Mouse (Mus musculus) cerebellum, adult 18-20 months (tissue): ENCODE data around the gene Kctd21.

Experiments used
- DNase-seq, 2 experiments: peaks; one replicate each; pipeline ENCODE4 v3.0.0; 2021

Kctd21 gene

DNA sequence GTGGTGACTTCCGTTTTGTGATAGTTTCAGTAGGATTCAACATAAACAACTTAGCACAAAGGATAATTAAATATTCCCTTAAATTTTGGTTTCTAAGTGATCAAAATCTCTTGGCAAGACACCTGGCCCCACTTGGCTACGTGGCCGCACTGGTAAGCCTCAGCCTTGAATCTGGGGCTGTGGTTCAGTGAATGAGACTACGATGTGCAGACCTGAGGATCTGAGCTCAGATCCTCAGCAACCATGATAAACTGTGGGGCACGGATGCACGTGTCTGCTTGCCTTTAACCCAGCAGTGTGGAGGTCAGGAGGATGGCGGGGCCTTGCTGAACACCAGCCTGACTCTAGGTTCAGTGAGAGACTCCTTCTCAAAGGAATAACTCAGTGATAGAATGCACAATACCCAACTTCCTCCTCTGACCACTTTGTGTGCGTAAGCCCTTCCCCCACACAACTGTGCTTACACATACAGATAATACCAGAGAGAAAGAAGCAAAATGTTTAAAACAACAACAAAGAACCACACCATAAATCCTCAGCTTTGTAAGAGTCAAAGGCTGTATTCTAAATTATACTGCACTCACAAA lies 55.5 kb downstream of the Kctd21 start:
- peak in 1 of 2 experiments; percentile 41 for DNase-seq

- no peak for DNase-seq
These were observed 56.4 kb downstream of the Kctd21 start for GRCm38 (mm10) chr7:97388541-97388940.

- no peak for DNase-seq
These were observed 59.4 kb downstream of the Kctd21 start for GRCm38 (mm10) chr7:97391293-97392078.

DNA sequence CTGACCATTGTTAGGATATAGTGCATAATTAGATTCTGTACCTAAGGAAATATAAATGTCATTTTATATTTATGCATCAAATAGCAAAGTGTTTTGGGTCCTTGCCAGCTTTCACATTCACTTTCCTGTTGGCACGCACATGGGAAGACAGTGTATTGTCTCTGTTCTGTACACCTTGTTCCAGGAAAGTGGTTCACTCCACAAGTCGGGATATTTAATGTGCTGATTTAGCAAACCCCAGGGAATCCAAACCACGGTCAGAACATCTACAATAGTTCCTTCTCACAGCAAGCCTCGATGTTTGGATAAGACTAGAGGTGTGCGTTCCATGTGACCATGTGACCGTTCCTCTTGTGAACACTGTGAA lies 59.9 kb downstream of the Kctd21 start:
- DNase-seq = no peak

DNA sequence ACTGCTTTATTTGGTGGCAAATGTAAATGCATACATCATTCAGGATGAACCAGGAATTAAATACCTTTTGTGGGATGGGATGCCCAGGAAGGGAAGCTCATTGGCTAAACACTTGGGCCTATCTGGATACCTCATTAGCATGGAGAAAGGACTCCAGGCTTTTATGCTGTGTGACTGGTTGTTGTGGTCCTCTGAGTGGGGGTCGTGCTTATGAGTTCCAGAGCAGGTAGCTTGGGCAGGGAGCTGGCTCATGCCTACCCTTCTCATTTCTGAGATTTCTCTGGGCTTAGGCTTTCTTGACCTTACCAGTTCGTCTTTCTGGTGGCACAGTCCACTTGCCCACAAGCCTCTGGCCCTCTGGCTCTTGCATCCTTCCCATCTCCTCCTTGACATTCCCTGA lies 62.2 kb downstream of the Kctd21 start:
- DNase-seq = no peak

- no peak for DNase-seq
These were observed 66.8 kb downstream of the Kctd21 start for GRCm38 (mm10) chr7:97398943-97399342.
